Mouse (Mus musculus) spleen, postnatal 36 days (tissue): ENCODE measurements around the gene Fam178b.
"Not testable (repeated sequence)": the region's sequence is repeated elsewhere in the genome, so short reads cannot be mapped to it uniquely, and the experiment has no call there.

Experiments used
- DNase-seq, 2 experiments: peaks; one replicate each; pipeline ENCODE4 v3.0.0; 2022; ENCODE audit warnings: low spot score in 2 of 2, mixed read lengths in 1 of 2

Fam178b gene

DNA sequence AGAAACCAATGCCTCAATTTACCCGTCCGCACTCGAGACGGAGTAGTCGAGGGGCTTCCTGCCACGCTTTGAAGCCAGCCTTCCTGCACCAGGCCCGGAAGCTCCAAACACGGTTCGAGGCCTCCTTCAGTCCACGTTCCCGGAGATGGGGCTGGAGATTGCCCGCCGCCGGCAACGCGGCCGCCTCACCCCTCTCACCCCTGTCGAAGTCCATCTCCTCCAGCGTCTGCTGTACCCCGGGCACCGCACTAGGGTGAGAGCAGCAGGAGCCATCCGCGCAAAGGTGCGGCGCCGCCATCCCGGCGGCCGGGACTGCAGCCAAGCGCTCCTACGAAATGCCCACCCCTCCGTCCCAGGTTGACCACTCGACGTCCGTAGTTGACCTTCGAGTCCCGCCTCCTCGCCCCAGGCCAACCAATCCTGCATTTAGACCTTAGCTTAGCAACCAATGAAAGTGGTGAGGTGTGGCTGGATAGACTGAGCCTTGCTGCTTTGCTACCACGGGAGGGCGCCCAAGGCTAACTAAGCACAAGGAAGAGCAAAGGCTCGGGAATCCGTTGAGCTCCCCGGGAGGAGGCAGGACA lies 136.0 kb downstream of the Fam178b start, which contains the start of gene Ankrd39:
Gene Ankrd39, minus strand, starts transcription at position 558 of the 584 bp plus-strand sequence.
- DNase-seq: peak; percentile 97

DNA sequence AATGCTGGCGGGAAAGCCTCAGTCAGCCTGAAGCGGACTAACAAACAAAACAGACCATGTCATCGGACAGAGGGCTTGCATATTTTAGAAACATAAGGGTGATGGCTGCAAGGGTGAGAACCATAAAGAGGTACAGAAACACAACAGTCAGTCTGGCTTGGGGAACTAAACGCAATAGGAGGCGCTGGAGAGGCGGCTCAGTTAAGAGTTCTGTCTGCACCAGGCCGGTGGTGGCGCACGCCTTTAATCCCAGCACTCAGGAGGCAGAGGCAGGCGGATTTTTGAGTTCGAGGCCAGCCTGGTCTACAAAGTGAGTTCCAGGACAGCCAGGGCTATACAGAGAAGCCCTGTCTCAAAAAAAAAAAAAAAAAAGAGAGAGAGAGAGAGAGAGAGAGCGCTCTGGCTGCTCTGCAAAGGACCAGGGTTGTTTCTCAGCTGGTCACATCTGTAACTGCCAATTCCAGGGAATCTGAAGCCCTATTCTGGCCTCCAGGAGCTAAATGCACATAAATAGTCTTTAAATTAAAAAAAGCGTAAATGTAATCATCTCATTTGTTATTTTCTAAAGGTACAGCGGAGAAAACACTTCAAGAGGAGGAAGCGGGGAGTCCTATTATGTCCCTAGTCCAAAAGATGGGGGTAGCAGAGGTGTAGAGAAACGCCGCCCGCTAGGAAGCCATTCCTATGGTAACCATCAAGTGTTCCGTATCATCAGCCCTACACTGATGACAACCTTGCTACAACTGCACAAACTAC lies 137.0 kb downstream of the Fam178b start:
- DNase-seq: peak; percentile 22 to 38

- DNase-seq: no peak
Measured at GRCm38 (mm10) chr1:36545382-36545781, 137.6 kb downstream of the Fam178b start.

DNA sequence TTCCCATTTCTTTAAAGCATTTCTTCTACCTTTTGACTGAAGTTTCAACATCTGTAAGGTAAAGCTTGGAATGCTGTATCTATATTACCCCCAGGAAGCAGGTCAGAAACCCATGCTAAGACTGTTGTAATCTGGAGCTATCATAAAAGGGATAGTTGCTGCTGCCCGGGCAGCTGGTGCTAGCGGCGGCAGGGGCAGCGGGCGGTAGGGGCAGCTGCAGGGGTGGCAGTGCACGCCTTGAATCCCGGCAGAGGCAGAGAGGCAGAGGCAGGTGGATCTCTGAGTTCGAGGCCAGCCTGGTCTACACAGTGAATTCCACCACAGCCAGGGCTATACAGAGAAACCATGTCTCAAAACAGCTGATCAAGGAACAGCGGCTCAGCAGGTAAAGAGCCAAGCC lies 140.1 kb downstream of the Fam178b start:
- DNase-seq: no peak

- no peak for DNase-seq
Measured at GRCm38 (mm10) chr1:36541844-36542243, 141.1 kb downstream of the Fam178b start.

DNA sequence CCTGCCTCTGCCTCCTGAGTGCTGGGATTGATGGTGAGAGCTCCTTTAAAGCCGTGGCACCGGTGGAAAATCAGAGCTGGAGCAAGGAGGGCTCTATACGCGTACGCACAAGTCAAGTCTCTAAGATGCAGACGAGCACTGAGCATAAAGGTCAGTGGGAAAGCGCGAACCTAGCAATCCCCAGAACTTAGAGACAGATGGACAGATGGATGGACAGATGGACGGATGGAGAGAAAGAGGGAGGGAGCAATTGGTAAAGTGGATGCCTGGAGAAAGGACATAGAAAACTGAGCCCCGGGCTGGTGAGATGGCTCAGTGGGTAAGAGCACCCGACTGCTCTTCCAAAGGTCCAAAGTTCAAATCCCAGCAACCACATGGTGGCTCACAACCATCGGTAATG lies 142.2 kb downstream of the Fam178b start:
- no peak for DNase-seq

- DNase-seq: no peak
Measured at GRCm38 (mm10) chr1:36540132-36540531, 142.9 kb downstream of the Fam178b start.

GRCm38 (mm10) chr1:36539186-36539585 lies 143.8 kb downstream of the Fam178b start, which contains the start of gene Gm42417:
Gm42417 (minus strand) TSS chr1:36539429.
- DNase-seq: no peak

GRCm38 (mm10) chr1:36538727-36539126 lies 144.3 kb downstream of the Fam178b start:
- no peak for DNase-seq

DNA sequence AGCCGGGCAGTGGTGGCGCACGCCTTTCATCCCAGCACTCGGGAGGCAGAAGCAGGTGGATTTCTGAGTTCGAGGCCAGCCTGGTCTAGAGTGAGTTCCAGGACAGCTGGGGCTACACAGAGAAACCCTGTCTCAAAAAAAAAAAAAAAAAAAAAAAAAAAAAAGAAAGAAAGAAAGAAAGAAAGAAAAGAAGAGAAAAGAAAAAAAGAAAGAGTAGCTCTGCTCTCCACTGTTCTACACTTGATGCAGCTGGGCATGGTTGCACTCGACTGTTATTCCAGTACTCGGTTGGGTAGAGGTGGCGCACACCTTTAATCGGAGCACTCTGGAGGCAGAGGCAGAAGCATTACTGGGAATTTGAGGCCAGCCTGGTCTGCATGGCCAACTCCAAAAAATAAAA lies 146.2 kb downstream of the Fam178b start, which contains the start of gene Ankrd23:
Gene Ankrd23, minus strand, starts transcription at position 101 of the 400 bp plus-strand sequence.
- not testable (repeated sequence) for DNase-seq

- DNase-seq: no peak
Measured at GRCm38 (mm10) chr1:36536397-36536728, 146.6 kb downstream of the Fam178b start.

- DNase-seq: no peak
Measured at GRCm38 (mm10) chr1:36535477-36536396, 147.2 kb downstream of the Fam178b start.

GRCm38 (mm10) chr1:36534595-36535058 lies 148.4 kb downstream of the Fam178b start:
- DNase-seq: no peak

DNA sequence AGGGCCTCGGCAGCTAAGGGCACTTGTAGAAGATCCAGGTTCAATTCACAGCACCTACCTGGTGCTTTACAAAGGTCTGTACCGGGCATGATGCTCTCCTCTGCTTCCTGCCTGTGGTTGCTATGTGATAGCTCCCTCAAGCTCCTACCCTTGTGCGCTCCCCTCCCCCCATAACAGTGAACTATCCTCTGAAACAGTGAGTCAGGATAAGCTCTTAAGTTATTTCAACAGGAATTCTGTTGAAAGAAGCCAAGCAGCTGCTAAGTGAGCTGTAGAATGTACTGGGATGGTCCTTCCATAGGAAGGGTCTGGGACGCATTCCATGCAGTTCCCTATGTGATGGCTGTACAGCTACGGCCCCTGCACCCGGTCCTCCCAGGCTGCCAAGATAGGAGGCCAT lies 149.4 kb downstream of the Fam178b start:
- no peak for DNase-seq

GRCm38 (mm10) chr1:36531461-36531860 lies 151.5 kb downstream of the Fam178b start:
- no peak for DNase-seq

DNA sequence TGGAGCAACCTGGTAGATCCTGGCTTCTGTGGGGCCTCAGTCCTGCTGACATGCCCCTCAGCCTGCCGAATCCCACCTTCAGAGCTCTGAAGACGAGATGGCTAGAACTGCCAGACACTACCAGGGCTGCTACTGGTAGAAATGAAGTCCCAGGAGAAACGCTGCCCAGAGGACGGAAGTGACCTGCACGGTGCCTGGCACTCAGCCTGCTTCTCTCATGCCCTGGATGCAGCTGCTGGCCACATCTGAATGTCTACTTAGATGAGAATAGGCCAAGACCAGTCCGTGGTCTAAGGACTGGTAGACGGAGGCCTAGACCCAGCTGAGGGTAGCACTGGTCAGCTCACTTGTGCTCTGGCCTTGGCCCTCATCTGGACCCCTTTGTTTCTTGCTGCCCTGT lies 152.0 kb downstream of the Fam178b start:
- no peak for DNase-seq

DNA sequence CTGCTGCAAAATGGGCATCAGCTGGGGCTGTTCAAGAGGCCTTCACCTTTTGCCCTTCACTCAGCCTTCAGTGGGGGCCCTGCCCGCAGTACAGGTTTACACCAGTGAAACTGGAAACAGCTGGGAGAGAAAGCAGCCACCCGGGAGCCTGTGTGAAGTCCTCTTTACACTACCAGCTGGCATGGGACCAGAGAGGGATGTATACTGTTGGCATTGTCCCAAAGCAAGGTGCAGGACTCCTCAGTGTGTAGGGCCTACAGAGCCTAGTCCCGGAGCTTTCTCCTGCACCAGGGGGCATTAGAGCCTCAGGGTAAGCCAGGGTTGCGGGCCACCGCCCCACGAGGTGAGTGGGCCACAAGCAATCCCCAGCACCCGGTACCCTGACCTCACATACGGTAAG lies 152.5 kb downstream of the Fam178b start:
- DNase-seq: no peak

DNA sequence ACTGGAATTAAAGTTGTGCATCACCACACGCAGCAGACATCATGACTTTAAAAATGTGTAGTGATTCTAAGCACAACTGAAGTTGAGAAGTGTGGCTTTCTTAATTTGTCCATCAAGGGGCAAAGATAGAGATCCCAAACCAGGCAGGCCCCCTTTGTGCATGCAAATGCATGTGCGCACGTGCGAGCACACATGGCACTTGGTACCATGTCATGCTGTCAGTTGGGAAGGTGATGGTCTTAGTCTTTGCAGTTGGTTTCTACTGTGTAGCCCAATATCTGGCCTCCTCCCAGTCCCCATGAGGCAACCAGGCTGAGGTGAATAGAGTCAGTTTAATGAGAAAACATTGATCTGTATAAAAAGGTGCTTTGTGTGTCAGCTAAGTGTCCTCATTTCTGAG lies 153.1 kb downstream of the Fam178b start:
- no peak for DNase-seq

- DNase-seq: no peak
Measured at GRCm38 (mm10) chr1:36529274-36529673, 153.7 kb downstream of the Fam178b start.

GRCm38 (mm10) chr1:36528351-36528750 lies 154.6 kb downstream of the Fam178b start:
- no peak for DNase-seq

DNA sequence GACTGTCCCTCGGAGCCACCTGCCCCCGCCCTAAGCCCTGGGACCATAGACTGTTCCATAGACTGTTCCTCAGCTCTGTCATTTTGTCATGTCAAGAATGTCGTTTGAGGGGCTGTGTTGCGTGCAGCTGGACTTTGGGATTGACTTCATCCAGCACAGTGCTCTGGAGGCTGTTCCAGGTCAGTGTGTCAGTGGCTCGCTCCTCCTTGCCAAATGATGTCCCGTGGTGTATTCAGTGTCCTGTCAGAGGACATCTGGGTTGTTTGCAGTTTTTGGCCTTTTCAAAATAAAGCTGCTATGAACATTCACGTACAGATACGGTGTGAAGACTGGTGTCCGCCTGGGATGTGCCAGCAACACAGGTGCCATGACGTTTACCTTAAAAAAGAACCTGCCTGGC lies 156.1 kb downstream of the Fam178b start:
- DNase-seq: no peak

DNA sequence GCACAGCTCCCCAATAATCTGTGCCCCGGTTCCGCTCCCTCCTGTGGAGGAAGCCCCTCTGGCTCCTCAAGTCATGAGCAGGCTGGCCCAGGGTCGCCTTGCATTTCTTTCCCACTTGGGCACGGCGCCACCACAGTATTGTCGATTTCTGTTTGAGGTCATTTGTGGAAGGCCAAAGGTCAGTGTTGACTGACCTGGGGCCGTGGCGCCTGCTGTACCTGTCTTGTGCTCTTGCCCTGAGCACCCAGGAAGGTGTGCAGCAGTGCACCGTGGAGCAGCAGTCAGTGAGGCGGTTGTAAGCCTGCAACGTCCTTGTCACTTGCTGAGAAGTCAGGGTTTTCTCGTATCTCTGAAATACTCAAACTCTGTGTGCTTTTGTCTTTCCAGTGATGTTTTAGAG lies 157.2 kb downstream of the Fam178b start:
- no peak for DNase-seq
